Mouse (Mus musculus) urinary bladder, adult 2 months (tissue): ENCODE measurements at regions not wholly inside any gene's neighbourhood (a gene's known extent, or its start where the extent isn't known, plus 50 kb on each side); places are given as distances from the start of the nearest gene placed in this dataset.
A peak's percentile ranks its signal among the peaks of the same experiment; 100 is the strongest.
"Not testable (repeated sequence)": the region's sequence is repeated elsewhere in the genome, so short reads cannot be mapped to it uniquely, and the experiment has no call there.

Experiments
- DNase-seq: peaks from one replicate; pipeline ENCODE4 v3.0.0; 2022; ENCODE audit warnings: low spot score

DNA sequence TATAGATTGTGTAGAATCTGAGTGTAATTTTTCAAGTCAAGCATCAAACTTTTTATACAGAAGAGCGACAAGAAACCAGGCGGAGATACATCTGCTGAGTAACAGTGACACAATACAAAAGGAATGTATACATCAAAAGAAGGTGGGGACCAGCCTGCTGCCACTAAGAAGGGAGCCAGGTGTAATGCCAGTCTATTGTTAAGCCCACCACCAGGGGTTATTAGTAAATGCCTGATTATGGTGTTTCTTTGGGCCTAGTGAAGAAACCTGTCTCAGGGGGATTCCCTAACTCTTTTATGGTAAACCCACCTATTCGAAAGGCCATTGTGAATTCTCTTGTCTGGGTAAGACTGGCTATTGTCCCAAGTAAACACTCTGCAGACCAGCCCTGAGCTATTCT lies 126.3 kb upstream of the Thpo start:
- DNase-seq = not testable (repeated sequence)

DNA sequence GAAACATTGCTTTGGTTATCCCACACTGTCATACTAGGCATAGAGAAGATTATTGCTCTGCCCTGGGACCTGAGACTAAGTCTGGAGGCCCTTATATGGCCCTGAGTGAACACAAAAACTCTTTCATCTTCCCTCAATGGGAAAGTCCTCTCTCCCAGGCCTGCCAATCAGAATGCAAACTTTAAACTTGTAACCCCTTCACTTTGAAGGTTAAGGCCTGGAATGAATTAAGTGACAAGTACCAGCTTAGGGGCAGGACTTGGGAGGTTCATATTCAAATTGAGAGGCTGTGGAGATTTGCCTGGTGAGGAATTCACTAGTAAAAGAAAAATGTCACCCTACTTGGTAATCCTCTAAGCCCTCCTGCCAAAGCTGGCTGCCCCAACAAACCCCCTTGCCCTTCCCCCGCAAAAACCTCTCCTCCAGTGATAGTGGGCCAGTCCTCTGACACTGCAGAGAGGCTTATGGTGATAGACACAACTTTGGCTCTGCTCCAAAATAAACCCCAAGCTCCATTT lies 120.4 kb upstream of the Thpo start:
- DNase-seq = no peak

DNA sequence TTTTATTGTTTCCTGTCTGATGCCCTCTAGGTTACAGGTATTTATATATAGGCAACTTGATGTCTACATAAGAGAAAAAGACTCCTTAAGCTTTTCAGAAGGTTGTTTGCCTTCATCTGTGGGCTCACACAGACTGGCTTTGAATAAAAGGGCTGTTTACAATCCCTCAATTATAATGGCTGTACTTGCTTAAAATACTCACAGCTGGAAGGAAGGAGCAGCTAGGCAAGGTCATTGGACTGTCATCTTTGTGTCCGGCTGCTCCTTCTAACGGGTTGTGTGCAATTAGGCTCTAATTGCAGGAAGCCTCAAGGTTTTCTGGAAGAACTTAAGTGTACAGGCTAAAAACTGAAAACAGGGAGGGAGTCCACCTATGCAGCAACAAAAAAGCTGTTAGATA lies 103.8 kb upstream of the Thpo start:
- no peak for DNase-seq

DNA sequence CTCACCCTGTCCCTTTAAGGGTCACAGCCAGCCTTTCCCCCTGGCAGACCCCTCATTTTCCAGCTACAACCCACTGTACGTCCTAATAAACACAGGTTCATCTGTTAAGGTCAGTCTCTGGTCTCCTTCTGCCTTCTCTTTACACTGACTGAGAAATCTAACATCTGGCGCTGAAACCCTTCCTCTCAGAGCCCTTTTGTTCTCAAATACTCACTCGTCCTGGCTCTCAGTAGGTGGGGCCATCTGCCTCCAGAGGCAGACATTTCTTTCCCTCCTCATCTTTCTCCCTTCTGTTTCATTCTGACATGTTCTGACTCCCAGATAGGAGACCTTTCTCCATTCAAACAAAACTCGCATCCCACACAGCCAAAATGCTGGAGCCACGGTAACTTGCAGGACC lies 102.6 kb upstream of the Thpo start:
- DNase-seq = no peak

DNA sequence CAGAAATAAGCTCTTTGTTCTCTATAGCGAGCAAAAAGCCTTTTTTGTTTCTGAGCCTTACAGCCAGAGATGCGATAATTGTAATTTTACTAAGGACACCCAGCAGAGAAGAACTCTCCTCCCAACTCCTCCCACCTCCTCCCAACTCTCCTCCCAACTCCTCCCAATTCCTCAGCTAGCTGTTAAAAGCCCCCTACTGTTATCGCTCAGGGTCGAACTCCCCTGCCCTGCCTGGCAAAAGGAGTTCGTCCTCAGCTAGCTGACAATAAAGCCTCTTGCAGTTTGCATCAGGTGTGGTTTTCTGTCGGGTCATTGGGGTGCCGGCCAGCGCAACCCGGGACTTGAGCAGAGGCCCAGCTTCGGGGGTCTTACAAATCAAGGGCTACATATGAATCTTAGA lies 99.5 kb upstream of the Thpo start:
- DNase-seq = not testable (repeated sequence)

DNA sequence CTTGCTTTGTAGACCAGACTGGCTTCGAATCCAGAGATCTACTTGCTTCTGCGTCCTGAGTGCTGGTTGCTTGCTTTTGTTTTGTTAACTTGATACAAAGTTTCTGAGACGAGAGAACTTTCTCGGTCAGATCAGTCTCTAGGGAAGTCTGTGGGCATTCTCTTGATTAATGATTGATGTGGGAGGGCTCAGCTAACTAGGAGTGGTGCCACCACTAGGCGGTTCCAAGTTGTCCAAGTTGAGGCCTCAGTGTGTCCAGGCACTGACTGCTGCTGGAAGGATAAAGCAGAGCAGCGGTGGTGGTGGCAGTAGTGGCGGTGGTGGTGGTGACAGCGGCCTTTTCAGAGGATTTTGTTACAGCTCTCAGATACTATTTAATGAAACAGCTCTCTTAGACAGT lies 99.0 kb upstream of the Thpo start:
- DNase-seq = no peak

DNA sequence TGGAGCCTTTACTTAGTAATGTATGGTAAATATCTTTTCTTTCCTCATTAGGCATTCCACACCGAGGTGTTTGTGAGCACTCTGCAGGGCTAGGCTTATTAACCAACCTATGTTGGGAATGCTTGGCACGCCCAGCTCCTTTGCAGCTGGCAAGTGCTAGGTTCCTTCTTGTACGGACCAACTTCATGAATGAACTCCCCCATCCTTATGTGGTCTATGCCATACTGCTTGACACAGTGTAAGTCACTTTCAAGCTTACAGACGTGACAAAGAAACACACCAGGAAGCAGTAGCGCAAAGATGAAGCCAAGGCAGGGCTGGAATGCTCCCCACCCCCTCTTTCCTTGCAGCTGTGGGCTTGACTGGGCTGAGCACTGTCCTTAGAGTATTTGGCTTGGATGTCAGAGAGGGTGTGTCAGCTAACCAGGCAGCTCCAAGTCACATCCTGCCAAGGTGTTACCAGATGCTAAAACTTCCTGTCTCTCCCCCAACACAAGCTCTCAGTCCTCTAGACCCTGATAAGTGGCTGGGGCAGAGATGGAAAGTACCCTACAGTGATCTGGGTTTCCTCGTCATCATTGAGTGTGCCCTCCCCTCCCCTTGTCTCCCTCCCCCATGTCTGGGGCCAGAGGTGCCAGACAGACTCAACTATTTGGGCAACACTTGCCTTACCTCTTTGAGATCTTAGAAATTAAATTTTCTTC lies 95.6 kb upstream of the Thpo start:
- DNase-seq = no peak

DNA sequence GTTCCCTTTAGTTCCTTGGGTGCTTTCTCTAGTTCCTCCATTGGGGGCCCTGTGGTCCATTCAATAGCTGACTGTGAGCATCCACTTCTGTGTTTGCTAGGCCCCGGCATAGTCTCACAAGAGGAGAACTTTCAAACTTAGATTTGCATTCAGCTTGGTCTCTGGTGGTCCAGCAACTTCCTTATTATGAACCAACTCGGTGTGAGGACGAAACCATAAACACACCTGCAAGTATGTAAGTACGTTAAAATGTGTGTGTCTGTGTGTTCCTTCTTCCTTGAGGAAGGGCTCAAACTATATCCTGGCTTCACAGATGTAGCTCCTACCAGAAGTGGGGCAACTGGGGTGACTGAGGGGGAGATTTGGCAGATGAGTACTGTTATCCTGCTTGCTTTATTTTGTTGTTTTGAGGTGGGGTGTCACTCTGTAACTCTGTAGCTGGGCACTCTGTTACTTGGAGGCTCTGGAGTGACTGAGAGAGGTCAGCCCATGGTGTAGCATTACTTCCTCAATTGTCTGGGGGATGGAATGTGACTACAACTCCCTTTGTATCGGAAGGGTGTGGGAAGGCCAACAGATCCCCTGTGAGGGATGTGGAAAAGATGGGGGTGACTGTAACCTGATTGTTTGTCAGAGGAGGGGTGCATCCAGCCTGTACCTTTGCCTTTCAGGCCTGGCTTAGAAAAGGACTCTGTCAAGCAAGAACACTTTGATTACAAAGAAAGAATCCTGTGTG lies 94.9 kb upstream of the Thpo start:
- DNase-seq = no peak

DNA sequence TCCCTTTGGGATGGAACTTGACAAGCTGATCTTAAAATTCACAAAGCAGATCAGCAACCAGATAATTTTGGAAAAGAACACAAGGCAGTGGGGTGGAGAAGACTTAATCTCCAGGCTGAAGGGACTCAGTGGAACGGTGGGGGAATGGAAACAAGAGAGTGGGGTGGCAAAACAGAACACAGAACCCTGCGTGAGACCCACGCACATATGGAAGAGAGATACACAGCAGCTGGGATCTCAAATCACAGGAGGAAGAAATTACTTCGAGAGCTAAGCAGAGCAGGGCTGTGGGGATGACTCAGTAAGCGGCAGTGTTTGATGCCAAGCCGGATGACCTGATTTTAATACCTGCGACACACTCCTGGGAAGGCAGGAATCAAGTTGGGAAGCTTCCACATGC lies 89.9 kb upstream of the Thpo start:
- no peak for DNase-seq

DNA sequence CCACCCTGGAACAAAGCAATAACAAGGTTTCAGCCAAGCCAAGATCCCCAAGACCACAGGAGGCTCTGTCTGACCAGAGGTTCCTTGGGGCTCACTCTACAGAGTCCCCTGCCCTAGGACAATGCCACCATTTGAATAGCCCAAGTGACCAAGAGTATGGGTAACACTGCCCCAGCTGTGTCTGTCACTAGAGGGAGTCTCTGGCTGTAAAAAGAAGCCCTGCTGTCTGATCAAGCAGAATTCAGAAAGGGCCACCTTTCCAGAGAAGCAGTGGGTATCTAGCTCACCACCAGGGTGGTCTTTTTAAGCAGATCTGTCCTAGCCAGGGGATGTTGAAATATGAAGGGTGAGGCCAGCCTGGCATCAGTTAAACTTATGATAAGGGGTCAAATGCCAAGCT lies 86.6 kb upstream of the Thpo start:
- no peak for DNase-seq

DNA sequence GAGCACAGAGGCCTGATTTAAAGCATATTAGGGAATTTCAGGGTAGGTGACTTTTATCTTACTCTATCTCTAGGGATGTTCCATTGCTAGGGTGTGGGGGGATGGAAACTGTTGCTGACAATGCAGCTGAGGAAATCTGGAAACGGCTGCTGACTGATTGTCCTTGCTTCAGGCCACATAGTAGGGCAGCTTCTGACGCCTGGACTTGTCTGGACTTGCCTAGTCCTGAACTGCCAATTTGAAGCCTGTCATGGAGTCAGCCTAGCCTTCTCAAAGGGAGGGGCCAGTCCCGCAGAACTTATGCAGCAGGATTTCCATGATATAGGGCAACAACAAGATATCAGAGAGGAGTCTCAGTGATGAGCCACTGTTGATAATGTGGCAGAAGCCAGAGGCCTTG lies 85.3 kb upstream of the Thpo start:
- no peak for DNase-seq

DNA sequence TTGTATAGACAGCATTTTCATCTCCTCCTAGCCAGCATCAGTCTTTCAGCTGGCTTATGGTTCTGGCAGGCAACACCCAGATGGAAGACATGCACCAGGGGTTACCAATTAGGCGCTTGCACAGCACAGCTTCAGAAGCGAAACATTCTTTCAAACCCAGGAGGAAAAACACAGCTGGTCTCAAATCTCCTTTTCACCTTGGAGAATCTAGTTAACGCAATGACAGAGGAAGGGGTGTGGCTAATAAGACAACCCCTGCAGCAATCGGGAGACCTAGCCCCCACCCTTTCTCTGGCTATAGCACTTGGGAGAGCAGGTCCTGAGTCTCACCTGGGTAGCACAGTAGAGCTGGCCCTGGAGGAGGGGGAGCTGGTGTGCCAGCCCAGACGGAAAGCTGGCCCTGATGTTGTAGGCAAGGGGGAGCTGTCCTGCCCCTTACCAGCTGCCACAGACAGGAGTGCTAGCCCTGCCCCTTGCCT lies 84.4 kb upstream of the Thpo start:
- DNase-seq = no peak

DNA sequence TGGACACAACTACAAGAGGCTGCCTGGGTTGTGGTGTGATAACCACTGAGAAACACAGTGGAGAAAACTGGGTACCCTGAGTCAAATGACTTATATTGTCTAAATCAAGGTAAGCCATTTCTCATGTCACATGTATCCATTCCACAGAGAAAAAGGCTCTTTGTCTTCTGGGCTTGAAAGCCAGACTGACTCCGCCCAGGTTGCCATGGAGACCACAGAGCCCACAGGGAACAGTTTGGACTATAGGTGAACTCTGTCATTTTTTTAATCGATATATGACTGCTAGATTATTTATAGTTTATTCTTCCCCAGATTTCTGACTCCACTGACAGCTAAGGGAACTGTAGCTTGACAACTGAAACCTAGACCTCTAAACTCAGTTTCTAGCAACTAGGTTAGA lies 80.7 kb upstream of the Thpo start:
- DNase-seq = no peak

DNA sequence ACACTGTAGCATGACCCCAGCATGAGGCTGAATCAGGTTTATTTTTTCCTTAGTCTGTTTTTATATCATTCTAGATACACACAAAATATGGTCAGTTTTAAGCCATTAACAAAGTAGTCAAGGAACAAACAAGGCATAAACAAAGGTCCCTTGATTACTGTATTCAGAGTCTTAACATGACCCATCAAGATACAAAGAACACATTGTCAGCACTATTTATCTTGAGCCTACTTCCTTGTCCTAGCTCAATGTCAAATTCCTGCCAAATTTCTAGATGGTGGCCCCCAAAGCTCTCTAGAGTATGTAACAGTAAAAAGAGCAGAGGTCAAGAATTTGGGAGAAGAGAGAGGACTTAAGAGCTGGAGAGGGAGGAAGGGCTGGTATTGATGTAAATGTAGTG lies 79.9 kb upstream of the Thpo start:
- DNase-seq = no peak

DNA sequence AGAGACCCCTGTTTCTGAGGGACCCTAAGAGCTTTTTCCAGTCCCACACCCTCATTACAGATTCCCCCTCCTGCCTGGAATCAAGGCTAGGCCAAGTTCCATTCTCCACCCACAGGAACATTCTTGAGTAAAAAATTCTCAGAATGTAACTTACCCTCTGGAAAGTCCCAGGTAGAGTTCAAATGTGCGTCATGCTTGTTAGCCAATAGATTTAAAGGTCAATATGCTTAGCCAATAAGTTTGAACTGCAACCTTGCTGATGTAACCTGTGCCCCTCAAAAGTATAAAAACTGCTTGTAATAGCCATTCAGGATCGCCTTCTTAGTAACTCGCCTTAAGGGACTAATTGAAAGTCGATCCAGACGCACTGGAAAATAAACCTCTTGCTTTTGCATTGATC lies 77.7 kb upstream of the Thpo start:
- not testable (repeated sequence) for DNase-seq

DNA sequence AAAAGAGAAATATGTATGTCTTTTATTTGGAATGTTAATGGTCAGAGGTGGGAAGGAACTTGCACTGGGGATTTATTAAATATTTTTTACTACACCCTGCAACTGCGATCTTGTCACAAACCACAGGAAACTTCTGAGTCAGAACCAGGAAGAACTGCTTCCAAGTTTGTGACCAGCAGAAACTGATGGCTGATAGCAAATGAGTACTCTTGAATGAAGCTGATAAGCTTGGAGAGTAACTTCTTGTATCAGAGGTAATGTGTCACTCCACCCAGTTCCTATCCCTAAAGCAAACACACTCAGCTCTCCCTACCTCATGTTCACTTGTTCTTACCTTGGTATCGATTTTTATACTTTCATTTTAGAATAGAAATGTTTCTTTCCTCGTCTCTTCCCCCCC lies 76.0 kb upstream of the Thpo start:
- DNase-seq = no peak

DNA sequence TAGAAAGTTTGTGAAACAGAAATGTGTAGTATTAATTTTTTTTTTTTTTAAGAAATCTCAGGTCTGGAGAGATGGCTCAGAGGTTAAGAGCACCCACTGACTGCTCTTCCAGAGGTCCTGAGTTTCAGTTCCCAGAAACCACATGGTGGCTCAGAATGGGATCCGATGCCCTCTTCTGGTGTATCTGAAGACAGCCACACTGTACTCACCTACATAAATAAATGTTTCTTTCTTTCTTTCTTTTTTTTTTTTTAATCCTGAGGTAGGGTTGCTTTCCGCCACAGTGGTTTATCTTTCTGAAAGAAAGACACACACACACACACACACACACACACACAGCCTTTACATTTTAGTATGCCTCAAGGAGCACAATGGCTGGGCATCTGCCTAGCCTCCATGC lies 74.0 kb upstream of the Thpo start:
- no peak for DNase-seq

DNA sequence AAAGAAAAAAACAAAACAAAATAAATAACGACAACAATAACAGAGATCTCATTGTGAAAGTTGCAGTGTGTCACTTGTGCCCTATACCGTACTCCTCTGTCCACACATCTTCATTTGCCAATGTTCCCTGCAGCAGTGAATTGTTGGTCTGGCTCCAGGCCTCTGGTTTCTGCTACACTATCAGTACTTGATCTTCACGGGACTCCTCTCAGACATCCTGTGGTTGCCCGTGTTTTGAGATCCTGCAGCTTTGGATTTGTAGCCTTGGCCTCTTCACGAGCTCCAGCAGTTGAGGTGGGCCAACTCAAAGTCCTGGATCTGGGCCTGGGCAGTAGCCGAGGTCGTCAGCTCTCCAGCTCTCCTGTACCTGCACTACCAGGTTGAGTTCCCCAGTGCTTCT lies 72.4 kb upstream of the Thpo start:
- DNase-seq = no peak

DNA sequence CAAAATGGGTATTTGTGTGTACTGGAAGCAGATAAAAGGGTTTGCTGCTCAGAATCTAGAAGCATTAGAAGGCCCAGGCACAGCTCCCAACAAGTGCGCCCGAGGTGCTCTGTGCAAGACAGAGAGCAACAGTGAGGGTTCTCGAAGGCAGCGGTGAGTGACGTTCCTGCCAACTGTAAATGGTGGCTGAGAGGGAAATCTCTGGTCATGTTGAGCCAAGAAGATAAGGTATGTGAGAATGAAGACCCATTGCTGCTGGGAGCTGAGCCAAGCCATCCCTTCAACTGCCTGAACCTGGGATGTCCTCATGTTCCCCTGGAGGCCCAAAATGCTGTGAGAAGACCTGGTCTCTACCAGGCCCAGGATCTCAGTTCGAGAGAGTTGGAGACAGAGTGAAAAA lies 71.5 kb upstream of the Thpo start:
- DNase-seq = no peak

DNA sequence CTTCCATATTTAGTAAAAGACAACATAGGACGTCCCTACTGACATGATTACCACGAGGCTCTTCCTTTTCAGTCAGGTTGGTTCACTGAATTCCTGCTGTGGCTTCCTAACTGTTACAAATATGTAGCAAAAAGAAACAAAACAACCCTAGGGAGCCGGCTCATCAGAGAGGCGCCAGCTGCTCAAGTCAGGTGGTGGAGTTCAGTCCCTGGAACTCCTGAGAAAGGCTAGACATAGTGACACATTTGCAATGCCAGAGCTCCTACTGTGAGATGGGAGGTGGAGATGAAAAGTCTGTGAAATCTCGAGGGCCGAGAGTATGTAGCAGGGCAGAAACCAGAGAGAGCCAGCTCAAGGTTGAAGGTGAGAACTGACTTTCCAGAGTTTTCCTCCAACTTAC lies 70.8 kb upstream of the Thpo start:
- no peak for DNase-seq

DNA sequence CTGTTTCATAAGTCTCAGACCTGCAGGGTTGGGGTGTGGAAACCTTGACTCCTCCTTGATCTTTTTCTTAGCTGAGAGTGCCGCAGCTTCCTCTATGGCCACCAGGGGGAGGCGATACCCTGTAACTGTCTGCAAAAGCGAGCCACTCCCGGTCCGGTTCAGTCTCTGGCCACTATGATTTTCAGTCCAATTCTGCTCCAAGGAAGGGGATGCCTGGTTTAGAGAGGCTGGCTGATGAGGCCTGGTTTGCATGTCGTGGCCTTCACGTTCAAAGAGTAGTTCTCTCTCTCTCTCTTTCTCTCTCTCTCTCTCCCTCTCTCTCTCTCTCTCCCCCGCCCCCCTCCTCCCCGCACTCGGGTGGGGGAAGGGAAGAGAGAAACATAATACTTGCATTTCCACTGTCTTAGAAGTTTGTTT lies 70.3 kb upstream of the Thpo start:
- DNase-seq = peak; percentile 46

DNA sequence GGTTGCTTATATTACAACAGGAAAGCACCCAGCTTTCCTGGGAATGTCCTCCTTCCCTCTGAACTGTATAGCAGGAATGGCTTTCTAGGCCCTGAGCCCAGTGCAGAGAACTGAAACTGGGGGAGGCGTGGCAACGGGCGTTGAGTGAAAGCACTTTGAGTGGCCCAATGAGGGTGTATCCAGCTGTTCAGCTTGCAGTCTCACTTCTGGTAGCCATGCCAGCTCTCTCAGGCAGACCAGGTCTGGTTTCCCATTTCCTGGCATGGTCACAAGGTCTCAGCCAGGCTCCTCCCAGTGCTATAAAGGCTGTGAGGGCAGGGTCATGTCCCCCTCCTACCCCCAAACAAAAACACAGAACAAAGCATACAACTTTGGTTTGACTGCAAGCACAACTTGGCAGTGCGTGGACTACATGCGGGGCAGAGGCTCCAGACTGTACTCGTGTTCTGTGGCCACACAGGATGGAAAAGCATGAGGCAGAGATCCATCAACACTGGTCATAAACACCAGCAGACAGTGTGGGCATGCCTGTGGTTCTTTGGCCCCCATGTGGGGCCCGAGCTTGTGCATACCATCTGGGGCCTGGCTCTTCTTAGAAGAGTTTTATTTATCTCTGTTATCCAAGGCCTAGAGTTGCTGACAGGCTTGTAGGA lies 69.1 kb upstream of the Thpo start:
- DNase-seq = no peak

DNA sequence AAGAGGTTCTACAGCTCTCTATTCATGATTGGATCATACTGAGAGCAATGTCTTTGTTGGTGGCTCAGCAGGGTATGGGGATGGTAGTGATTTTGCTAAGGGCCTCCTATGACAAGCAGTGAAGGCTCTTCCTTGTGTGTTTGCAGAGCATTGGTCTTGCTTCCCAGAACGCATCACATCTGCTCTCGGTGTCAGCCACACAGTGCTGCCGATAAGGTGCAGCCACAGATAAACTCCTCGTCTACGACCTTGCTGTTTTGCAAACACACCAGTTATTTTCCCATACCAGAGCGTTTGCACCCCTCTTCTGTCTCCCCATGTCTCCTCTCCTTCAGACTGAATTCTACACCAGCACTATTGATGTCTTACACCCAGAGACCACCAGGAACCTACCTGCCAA lies 68.4 kb upstream of the Thpo start:
- DNase-seq = no peak
